Mouse (Mus musculus) gastrocnemius, postnatal 25 days (tissue): Measurements from ENCODE around the gene Ccna1. TPM values are rescaled to one million over a fixed set of nuclear protein-coding genes. Genes with fewer than 3 reads are reported as not detected.
A peak's percentile ranks its signal among the peaks of the same experiment; 100 is the strongest.

Experiments
- DNase-seq: peaks from one replicate; pipeline ENCODE4 v3.0.0; 2022
- total RNA-seq, 2 experiments: library from RNA; stranded (reverse); gene quantifications; 1 replicate in 1 of 2; 2 replicates in 1 of 2; pipeline ENCODE4 v1.2.3; 2021

Gene Ccna1
- total RNA-seq, 2 experiments from 2014 or later, result not detected

GRCm38 (mm10) chr3:55065738-55066665, 10.7 kb upstream of the Ccna1 start:
- no peak for DNase-seq

GRCm38 (mm10) chr3:55064396-55064795, 9.1 kb upstream of the Ccna1 start:
- peak; percentile 16 for DNase-seq

GRCm38 (mm10) chr3:55062653-55063052, 7.4 kb upstream of the Ccna1 start:
- DNase-seq, result no peak

- no peak for DNase-seq
Measured at GRCm38 (mm10) chr3:55056376-55056775, 1.1 kb upstream of the Ccna1 start.

GRCm38 (mm10) chr3:55055747-55056120, 433 bp upstream of the Ccna1 start:
- DNase-seq, result no peak

GRCm38 (mm10) chr3:55054231-55054630, 1.1 kb downstream of the Ccna1 start:
- DNase-seq, result no peak

- no peak for DNase-seq
Measured at GRCm38 (mm10) chr3:55044601-55045370, 10.5 kb downstream of the Ccna1 start.

- no peak for DNase-seq
Measured at GRCm38 (mm10) chr3:55037608-55038007, 17.7 kb downstream of the Ccna1 start.

- no peak for DNase-seq
Measured at GRCm38 (mm10) chr3:55027271-55027840, 27.9 kb downstream of the Ccna1 start.

- no peak for DNase-seq
Measured at GRCm38 (mm10) chr3:55025502-55025901, 29.8 kb downstream of the Ccna1 start.

GRCm38 (mm10) chr3:55023347-55023746, 32.0 kb downstream of the Ccna1 start:
- DNase-seq, result no peak

GRCm38 (mm10) chr3:55022247-55022646, 33.1 kb downstream of the Ccna1 start:
- no peak for DNase-seq

GRCm38 (mm10) chr3:55012536-55012935, 42.8 kb downstream of the Ccna1 start:
- no peak for DNase-seq

- no peak for DNase-seq
Measured at GRCm38 (mm10) chr3:55011681-55012080, 43.6 kb downstream of the Ccna1 start.

- DNase-seq, result no peak
Measured at GRCm38 (mm10) chr3:55008965-55009741, 46.1 kb downstream of the Ccna1 start.

GRCm38 (mm10) chr3:55004036-55004435, 51.3 kb downstream of the Ccna1 start:
- no peak for DNase-seq

GRCm38 (mm10) chr3:55001677-55002076, 53.6 kb downstream of the Ccna1 start:
- DNase-seq, result no peak

Other genes starting within 250 kb of the Ccna1 start
- gene Rfxap, start 247.7 kb downstream of the Ccna1 start, total RNA-seq, result 10 to 100 TPM; 29.0 to 30.5 TPM
- not detected for gene Sertm1, start 139.6 kb downstream of the Ccna1 start, total RNA-seq
- gene Spg20, start 56.6 kb upstream of the Ccna1 start, total RNA-seq, result 10 to 100 TPM; 24.8 to 28.6 TPM
- gene Ccdc169, start 81.8 kb upstream of the Ccna1 start, total RNA-seq, result not detected
- gene Sohlh2, start 126.5 kb upstream of the Ccna1 start, total RNA-seq, result not detected
- gene Dclk1, start 186.9 kb upstream of the Ccna1 start, total RNA-seq, result 1 to 10 TPM; 6.3 to 9.1 TPM